Mouse (Mus musculus) kidney, postnatal 25 days (tissue): ENCODE data around the gene Pde7b.

Experiments used
- DNase-seq, 2 experiments: peaks; one replicate each; pipeline ENCODE4 v3.0.0; 2021; ENCODE audit warnings: mixed read lengths in 2 of 2

Gene Pde7b

DNA sequence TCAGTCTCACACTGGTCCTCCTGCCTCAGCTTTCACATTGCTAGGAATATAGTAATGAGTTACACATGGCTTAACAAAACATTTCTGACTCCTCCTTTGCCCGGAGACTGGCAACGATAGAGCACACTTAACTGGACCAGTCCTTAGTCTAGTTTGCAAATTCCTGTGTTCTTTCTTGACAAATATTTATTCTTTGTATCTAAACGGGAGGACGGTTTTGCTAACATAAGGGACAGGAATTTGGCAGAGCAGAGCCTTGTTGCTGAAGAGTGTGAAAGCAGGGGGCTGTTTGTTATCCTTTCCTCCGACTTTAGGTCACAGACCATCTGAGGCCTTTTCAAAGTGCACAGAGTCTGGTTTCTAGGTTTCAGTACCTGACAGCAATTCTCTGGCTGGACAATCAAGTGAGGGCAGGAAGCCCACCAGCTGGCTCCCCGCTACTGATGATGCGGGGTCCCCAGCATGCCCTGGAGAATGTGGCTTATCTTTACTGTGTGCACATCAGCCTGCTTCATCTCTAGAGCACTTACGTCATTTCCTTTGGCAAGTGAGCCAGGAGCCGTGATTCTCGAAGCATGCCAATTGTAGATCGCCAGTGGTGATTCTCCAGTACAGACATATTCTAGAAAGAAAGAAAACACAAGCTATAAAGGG lies 306.5 kb downstream of the Pde7b start:
- no peak for DNase-seq

DNA sequence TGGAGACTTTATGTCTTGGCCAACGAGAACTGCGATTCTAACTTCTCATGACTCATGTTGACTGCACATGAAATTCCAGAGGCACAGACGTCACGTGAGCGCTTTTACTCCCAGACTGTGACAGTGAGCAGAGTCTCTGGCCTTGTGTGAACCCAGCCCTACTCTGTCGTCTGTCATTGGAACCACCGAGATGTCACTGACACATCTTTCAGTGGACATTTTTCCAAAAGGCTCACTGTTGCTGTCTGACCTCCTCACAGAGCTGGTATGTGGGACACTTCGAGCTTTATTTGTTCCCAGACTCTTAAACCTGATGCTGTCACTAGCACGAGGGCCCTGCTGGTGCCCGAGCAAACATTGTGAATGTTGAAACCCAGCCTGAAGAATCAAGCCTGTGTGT lies 315.7 kb downstream of the Pde7b start:
- DNase-seq, result no peak

DNA sequence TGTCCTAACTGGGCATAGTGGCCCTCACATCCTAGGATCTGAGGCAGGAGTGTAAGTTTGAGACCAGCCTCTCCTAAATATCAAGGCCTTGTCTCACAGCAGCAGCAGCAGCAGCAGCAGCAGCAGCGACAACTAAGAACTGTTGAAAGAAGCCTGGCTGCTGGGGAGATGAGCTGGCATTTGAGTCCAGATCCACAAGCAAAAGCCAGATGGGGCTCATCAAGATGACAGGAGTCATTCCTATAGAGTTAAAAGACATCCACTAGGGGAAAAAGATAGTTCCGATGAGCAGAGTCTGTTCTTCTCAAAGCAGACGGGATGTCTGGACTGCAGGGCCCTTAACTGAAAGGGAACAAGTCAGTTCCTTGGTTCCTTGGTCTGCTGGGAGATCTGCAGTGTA lies 316.5 kb downstream of the Pde7b start:
- DNase-seq, result no peak

DNA sequence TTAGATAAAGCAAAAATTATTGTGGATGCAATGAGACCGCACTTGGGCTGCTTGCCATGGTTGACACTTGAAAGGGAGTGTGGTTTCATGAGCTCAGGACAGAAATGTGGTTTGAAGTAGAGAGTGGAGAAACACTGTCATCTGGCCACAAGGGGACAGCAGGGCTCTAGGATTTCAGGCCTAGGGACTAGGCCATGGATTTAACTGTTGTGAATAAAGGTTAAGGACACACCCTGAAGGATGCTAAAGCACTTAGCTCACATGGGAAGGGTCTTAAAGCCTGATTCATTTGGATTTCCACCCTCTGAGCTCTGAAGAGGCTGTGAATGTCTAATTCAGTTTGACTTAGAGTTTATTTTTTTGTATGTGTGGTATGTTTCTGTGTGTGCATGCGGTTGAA lies 319.4 kb downstream of the Pde7b start:
- DNase-seq, result peak; percentile 57 to 60

DNA sequence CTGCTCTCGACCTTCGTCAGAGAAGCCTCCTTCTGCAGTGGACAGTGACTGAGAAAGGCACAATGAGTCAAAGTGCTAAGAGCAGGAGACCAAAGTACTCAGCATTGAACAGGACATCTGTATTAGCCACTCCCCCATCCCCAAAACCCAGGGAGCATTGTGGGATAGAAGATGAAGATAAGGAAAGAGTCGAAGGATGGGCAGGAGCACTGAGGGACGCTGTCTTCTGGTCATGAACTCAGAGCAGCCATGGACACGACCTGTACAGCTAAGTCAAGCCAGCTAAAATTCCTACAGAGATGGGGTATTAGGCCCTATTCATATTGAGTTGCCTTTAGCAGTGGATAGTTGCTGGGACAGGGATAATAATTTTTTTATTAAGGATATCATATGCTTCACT lies 321.9 kb downstream of the Pde7b start:
- no peak for DNase-seq

DNA sequence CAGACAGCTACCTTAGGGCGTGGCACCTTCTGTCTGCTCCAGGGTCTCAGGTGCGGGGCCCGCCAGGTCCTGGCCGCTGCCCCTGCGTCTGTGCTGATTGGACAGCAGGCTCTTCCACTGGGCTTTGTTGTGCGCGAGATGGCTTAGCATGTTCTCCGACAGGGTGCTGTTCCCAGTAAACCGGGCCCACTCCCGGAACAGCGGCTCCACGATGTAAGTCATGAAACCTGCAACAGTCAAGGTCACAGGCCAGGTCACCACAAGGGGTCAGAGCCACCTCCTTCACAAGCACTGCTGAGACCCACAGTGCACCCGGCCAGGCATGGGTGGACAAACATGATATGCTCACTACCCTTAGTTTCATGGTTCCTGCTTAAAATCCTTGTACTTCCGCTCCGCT lies 324.5 kb downstream of the Pde7b start:
- DNase-seq, result no peak

DNA sequence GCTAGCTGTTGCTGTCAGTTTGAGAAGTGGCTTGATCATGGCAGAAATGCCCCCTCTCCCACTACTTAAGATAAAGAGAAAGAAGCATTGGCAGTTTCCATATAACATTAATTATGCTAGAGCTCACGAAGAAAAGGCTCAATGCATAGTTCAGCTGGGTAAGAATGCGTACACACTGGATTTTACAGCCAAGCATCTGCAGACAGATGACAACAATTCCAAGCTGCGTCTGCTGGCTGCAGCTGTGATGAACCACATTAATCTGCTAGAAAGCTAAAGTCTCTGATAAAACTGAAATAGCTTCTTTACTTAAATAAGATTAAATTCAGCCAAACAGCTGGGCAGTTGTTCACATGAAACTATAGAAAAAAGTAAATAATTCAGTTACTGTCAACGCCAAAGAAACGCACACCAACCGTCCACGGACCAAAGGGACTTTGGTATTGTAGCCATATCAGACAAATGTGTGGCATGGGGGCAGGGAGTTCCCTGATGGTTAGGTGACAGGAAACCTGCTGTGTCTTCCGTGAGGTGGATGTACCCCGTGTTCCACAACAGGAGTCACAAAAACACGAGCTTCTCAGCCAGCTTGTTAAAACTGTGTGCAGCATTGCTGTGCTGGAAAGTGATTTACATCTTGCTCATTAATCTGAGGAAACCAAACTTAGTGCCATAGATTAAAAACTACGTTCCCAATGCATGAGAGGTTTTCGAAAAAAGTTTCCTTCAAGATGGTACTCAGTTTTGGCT lies 326.1 kb downstream of the Pde7b start:
- DNase-seq, result no peak

DNA sequence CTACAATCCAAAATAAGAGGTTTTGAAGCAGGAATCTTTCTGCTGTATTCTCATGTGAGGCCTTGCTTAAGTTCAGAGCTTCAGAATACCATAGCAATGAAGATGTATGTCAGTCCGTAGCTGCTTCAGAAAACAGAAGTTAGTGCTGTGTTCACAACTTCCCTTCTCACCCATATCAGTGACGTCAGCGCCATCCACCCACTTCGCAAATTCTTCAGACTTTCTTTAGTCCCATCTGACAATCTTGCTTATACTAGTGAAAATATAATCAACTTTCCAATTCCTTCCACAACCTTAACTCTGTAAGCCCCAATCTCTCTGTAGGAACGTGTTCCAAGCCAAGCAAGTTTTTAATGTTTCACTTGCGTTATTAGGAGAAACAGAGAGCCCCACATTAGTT lies 326.7 kb downstream of the Pde7b start:
- no peak for DNase-seq

DNA sequence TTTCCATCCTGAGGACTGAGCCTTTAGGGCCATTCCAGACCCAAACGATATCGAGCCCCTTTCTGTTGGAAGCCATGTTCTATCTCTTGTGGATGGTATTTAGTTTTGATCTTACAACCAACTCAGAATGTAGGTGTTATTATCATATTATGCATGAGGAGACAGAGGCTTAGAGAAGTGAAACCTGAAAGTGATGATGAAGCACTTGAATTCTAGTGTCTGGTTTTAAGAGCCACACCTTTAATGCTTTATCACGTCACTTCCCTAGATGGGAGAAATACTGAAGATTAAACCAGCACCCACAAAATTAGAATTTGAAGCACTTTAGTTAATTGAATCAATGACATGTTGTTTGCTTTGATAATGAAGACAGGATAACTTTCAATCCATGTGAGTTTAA lies 329.1 kb downstream of the Pde7b start:
- DNase-seq, result no peak

DNA sequence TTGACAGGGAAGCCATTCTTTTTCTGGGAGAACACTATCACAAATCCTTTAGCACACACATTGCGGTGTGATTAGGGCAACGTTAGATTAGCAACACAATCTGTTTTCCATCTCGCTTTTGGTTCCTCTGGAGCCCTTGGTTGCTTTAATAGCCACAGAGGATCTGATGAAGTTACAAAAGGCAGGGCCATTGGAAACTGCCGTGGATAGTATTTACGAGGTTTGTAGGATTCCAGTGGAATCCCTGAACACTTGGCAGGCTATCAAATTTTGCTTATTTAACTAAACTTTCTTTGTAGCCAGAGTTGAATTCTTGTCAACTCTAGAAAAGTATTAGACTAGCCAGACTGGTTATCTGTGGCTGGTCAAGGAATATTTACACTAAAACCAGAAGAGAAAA lies 330.1 kb downstream of the Pde7b start:
- no peak for DNase-seq

DNA sequence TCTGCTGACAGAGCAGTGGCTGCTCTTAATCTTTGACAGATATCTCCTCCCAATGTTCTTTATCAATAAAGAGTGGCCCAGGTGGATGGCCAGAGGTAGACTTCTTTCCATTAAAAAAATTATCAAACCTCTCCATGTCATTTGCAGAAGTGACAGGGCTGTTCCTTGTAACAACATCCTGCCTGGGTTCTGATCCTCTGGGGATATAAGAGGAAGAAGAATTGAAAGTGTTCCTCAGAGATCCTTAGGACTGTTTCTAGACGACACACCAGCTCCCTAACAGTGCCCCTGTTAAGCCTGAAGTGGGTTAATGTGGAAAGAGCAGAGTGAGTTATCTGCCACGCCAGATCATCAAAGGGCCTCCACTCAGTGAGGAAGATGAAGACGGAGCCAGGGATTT lies 334.3 kb downstream of the Pde7b start:
- no peak for DNase-seq

DNA sequence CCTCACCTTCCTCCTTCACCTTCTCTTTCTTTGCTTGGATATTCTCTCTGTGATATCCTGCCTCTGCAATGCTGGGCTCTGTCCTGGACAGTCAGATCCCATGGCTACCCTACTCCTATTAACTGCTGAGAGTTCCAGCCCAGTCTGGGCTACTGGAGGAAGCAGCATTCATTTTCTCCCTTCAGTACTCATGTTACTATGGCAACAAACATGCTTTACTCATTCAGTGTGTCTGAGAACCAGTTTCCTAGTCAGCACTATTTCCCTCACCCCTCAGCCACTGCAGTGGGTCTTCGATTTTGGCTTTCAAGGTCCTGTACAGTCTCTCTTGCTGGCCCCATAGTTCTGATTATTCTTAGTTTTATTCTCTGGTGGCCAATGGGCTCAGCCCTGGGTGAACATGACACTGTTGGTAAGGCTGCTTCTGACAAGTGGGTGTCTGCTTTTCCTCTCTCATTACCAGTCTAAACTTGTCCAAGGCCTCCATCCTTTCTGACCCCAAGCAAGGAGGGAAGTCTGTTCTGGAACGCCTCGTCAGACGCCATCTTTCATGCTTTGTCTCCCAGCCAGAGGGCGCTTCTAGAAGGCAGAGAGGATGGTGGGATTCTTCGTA lies 342.0 kb downstream of the Pde7b start:
- DNase-seq, result no peak

DNA sequence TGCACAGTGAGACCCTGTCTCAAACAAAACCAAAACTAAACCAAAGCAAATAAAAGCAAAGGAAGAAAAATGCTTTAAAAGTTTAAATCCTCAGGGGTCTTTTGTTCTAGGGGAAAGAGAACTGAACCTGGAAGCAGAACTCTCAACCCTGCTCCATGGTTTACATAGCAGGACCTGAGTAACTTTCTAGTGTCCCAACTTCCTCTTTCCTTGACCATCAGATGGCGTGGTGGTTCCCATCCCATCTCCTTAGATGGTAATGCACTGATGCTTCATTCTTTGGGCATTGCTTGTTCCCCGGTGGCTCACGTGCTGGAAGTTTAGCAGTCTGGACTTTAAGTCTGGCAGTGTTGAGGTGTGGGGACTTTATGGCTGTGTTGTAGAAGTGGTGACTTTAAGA lies 343.5 kb downstream of the Pde7b start:
- DNase-seq, result no peak

DNA sequence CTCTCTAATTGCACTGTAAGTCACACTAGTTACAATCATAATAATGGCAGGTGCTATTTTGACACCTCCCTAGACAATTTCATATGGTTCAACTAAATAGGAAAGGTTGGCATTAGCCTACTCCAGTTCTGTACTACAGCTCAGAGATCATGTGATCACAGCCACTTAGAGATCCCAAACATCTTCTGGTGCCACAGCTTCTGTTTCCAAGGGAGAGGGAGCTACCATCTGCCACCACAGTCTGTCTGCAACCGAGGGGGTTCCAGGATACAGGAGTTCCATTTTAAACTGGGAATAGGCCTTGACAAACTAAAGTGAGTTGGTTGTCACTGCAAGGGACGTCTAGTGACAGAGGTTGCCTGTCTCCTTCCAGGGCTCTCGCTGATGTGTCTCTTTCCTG lies 344.1 kb downstream of the Pde7b start:
- DNase-seq, result no peak

DNA sequence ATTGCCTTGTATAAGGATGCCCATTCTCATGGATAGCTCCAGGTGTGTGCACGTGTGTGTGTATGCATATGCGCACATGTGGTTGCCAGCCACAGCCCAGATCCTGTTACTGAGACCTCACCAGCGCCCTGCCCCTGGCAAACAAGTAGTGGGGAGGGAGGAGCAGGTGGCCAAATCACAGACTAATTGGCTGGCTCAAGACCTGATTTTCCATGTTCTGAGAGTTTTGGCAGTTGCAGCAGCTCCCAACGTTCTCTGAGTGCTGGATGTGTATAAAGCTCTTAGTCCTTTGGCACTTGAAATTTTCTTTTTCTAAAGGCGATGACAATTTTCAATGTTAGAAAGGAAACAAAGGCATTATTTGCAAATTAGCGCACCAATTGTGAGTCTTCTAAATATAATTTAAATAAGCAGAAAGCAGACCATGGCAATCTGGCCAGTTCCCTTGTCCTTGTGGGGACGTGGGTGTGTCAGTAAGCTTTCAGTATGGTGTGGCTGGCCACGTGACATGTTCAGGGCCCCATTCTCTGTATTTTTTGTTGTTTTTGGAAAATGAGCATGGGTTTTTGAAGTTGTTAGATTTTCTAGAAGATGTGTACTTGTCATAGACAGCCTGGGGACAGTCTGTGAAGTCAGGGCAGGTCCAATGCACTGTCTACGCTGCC lies 345.7 kb downstream of the Pde7b start:
- DNase-seq, result no peak

DNA sequence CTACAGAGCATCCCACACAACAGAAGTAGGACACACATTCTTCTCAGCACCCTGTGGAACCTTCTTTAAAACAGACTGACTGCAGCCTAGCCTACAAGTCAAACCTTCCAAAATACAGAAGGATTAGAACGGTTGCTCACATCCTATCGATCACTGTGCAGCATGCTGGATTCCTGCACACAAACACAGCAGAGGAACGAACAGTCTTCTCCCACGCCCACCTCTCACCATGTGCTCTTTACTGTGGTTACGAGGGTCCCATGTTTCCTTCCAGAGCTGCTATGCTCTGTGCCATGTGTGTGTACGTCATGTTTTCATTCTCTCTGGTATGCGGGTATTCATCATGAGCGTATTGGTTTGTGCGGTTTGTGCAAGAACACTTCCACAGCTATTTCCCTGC lies 347.3 kb downstream of the Pde7b start:
- no peak for DNase-seq

DNA sequence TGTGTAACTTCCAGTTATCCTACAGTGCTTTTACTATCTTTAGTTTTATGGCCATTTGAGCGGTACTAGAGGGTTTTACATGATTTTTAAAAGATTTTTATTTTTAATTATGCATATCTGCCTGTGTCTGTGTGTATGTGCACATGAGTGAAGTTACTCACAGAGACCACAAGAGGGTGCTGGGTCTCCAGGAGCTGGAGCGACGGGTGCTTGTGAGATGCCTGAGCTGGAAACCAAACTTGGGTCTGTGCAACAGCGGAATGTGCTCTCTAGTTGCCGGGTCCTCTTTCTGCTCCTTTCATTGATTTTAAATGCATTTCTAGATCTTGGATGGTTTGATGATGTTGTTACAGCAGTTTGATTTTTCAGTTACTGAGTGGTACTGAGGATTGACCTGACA lies 352.8 kb downstream of the Pde7b start:
- DNase-seq, result no peak

DNA sequence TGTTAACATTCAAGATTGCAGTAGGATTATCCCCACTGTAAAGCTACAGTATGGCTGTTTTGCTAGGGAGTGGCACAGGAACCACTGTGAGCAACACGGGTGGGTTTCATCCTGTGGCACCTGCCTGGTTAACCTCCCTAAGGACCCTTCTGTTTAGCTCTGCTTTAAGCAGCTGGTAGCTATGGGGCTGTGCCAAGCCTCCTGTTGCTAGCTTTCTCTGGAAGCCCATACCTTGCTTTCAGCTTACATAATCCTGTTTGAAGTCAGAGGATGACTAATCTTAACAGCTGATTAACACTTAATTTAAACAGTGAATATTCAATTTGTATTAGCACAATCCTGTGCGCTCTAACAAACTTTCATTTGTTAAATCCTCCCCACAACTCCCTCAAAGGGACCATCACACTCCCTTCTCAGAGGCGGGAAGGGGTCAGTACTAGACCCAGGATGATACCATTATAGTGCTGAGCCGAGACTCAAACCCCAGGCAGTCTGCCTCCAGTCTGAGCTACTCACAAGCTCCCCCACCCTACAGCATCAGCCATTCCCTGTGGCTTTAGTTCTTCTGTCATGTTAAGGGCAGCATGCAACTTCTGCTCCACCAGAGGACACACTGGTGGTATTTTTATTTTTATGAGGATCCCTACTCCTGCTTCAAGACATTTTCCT lies 362.3 kb downstream of the Pde7b start:
- no peak for DNase-seq

DNA sequence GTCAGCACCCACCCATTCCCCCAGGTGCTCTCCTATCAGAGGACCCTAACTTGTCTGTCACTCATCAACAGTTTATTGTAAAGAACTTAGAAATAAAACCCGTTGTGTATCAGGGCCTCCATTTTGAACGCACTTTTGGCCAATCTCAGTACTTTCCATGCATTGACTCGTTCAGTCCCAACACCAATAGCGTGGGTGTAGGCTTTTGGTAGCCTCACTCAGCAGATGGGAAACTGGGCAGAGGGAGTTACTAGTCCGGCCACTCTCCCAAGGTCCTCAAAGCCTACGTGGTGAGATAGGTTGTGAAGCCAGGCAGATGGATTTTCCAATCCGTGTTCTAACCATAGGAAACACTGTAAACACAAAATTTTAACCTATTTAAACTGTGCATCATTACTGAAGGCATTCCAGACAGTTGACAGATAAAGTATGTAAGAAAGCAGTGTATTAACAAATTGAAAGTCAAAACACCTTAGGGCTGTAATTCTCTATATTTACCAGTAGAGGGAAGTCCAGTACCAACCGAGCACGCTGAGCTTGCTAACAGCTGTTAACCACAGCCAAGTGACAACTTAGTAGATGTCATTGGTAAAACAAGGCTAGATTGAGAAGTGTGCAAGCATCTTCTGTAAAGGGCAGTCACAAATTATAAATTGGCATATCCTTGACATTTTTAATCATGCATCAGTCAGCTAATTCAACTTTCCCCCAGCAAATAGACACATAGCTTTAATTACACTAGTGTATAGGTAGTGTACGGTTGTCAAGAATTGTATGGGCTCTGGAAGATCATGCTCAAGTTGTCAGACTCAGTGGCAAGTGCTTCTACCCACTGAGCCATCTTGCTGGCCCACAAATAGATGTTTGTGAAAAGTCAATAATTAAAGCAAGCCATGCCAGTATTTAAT lies 363.1 kb downstream of the Pde7b start:
- DNase-seq, result no peak

DNA sequence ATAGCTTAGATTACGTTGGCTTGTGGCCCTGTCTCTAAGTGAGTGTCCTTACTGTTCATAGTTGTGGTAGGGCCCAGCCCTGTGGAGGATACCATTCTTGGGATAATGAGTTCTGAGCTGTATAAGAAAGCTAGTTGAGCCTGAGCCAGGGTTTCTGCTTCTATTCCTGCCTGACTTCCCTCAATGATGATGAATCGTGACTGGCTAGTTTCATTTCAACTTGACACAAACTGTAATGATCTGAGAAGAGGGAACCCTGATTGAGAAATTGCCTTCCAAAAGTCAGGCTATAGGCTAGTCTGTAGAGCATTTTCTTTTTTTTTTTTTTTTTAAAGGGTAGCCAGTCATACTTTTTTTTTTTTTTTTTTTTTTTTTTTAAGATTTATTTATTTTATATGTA lies 376.0 kb downstream of the Pde7b start:
- no peak for DNase-seq
